19 mouse cellular contexts compared by ENCODE assay signal in genomic region chr15:99254477-99255005, GRCm38 (mm10). TPM values are rescaled to one million over a fixed set of nuclear protein-coding genes. Genes with fewer than 3 reads are reported as not detected.
DNase-seq lines count a peak whose midpoint lies in the region; ATAC-seq lines count a peak whose summit lies in the region.
"Had no signal": no experiment of that assay in that cellular context is flagged by ENCODE, and none has a peak within 500 bp of the region (broad histone marks: within the 10 kb centered on the region; RNA-seq: fewer than 3 reads in every experiment).

No protein-coding gene starts in this region.

- H3K27me3 ChIP-seq in kidney, embryonic 15.5 days = no peaks in the 10 kb centered on the region
- no peaks in the 10 kb centered on the region for H3K27me3 ChIP-seq in heart, embryonic 16.5 days (ENCODE audit: control insufficient read depth, insufficient read depth, low read length)
- H3K27me3 ChIP-seq: CH12.LX; embryonic facial prominence, embryonic 12.5 days; limb, embryonic 12.5 days; midbrain, embryonic 13.5 days had no signal

- 69% methylated on average over 2 of the region's 2 CpGs for WGBS in kidney, embryonic 15.5 days
- 66% methylated on average over 2 of the region's 2 CpGs for WGBS in heart, embryonic 16.5 days

- H3K4me2 ChIP-seq in kidney, embryonic 15.5 days = no peak overlapping the region
- H3K4me2 ChIP-seq in heart, embryonic 16.5 days (ENCODE audit: low read depth, low read length) = no peak overlapping the region
- H3K4me2 ChIP-seq: embryonic facial prominence, embryonic 12.5 days; limb, embryonic 12.5 days; midbrain, embryonic 13.5 days had no signal

- no peaks in the 10 kb centered on the region for H3K36me3 ChIP-seq in kidney, embryonic 15.5 days
- H3K36me3 ChIP-seq in heart, embryonic 16.5 days (ENCODE audit: control insufficient read depth, insufficient read depth) = peaks cover under 1% of the 10 kb centered on the region; the same call in 1 of the 2 replicates

- no peaks in the 10 kb centered on the region for H3K9me3 ChIP-seq in kidney, embryonic 15.5 days (replicated peaks)
- no peaks in the 10 kb centered on the region for H3K9me3 ChIP-seq in heart, embryonic 16.5 days (replicated peaks; ENCODE audit: control insufficient read depth, low read length)
- H3K9me3 ChIP-seq: embryonic facial prominence, embryonic 12.5 days; limb, embryonic 12.5 days; midbrain, embryonic 13.5 days had no signal

- no peak for ATAC-seq in kidney, embryonic 15.5 days (replicated peaks; ENCODE audit: low FRiP score)
- ATAC-seq in heart, embryonic 16.5 days (replicated peaks; ENCODE audit: extremely low read depth, insufficient read depth, low FRiP score) = no peak
- ATAC-seq: hindbrain, embryonic 16.5 days; midbrain, embryonic 13.5 days had no signal

- H3K4me1 ChIP-seq in kidney, embryonic 15.5 days = peaks cover 42% of the 10 kb centered on the region
- peaks cover 34% of the 10 kb centered on the region for H3K4me1 ChIP-seq in heart, embryonic 16.5 days (ENCODE audit: control insufficient read depth, insufficient read depth, low read length)

- H3K9ac ChIP-seq in kidney, embryonic 15.5 days = no peak overlapping the region
- no peak overlapping the region; the same call in 1 of the 2 replicates for H3K9ac ChIP-seq in heart, embryonic 16.5 days (ENCODE audit: low read length)
- H3K9ac ChIP-seq: embryonic facial prominence, embryonic 12.5 days; limb, embryonic 12.5 days; midbrain, embryonic 13.5 days had no signal

- 0 out of 2 replicates have a peak overlapping the region, but pooled peaks have one; percentile 15 for H3K27ac ChIP-seq in kidney, embryonic 15.5 days
- H3K27ac ChIP-seq in heart, embryonic 16.5 days (ENCODE audit: low read length) = peak overlapping the region; percentile 74
- H3K27ac ChIP-seq: embryonic facial prominence, embryonic 12.5 days; limb, embryonic 12.5 days; midbrain, embryonic 13.5 days had no signal

- DNase-seq in kidney, adult 11 months = no peak
- peak; percentile 50 for DNase-seq in ZHBTc4 (ENCODE audit: low read depth, low spot score)
- no peak for DNase-seq in left cerebral cortex, adult 8-10 months (ENCODE audit: low spot score in 2 of 2)
- DNase-seq in spleen, postnatal 14 days (ENCODE audit: low spot score in 2 of 2) = no peak
- no peak for DNase-seq in lung, postnatal 10 days
- DNase-seq: cerebellum, adult 11 months; cerebellum, postnatal 36 days; gastrocnemius, postnatal 14 days; kidney, adult 9 months; layer of hippocampus, postnatal 36 days; lung, adult 18-20 months; thymus, adult 18-20 months had no signal

- H3K4me3 ChIP-seq in kidney, embryonic 15.5 days (replicated peaks) = no peak overlapping the region
- H3K4me3 ChIP-seq in heart, embryonic 16.5 days (ENCODE audit: low read length) = no peak overlapping the region
- H3K4me3 ChIP-seq: embryonic facial prominence, embryonic 12.5 days; limb, embryonic 12.5 days; midbrain, embryonic 13.5 days had no signal

RNA-seq across cellular contexts. Expression of gene Mcrs1, which starts 2.8 kb away (rescaled TPM):
- 149 and 172 TPM in 2 replicates for polyA plus RNA-seq in kidney, embryonic 15.5 days (2015; fragmentation: Nextera tagmentation; extraction: Ambion mirVana)
- polyA plus RNA-seq in heart, embryonic 16.5 days (2015; fragmentation: Nextera tagmentation; extraction: Ambion mirVana) = 155 and 163 TPM in 2 replicates
- total RNA-seq in left cerebral cortex, adult 8-10 months (2022) = 10 to 100 TPM; 86.7 to 96.0 (median 87.8) TPM

RNA-seq across cellular contexts. Expression of gene Kcnh3, which starts 29.9 kb away (rescaled TPM):
- polyA plus RNA-seq in kidney, embryonic 15.5 days (2015; fragmentation: Nextera tagmentation; extraction: Ambion mirVana) = 0.44 and 0.51 TPM in 2 replicates
- 1.3 TPM in 2 replicates for polyA plus RNA-seq in heart, embryonic 16.5 days (2015; fragmentation: Nextera tagmentation; extraction: Ambion mirVana)
- 100 to 1,000 TPM; 141 to 172 (median 154) TPM for total RNA-seq in left cerebral cortex, adult 8-10 months (2022)
- total RNA-seq: CH12.LX; gastrocnemius, postnatal 14 days had no signal

RNA-seq across cellular contexts. Expression of gene Prpf40b, which starts 40.3 kb away (rescaled TPM):
- 56.4 and 66.5 TPM in 2 replicates for polyA plus RNA-seq in kidney, embryonic 15.5 days (2015; fragmentation: Nextera tagmentation; extraction: Ambion mirVana)
- polyA plus RNA-seq in heart, embryonic 16.5 days (2015; fragmentation: Nextera tagmentation; extraction: Ambion mirVana) = 36.0 and 46.6 TPM in 2 replicates
- 10 to 100 TPM; 87.9 to 95.7 (median 93.4) TPM for total RNA-seq in left cerebral cortex, adult 8-10 months (2022)

RNA-seq across cellular contexts. Expression of gene Fam186b, which starts 41.1 kb away (rescaled TPM):
- polyA plus RNA-seq in kidney, embryonic 15.5 days (2015; fragmentation: Nextera tagmentation; extraction: Ambion mirVana) = 0.21 and 0.43 TPM in 2 replicates
- 0.13 and 0.16 TPM in 2 replicates for polyA plus RNA-seq in heart, embryonic 16.5 days (2015; fragmentation: Nextera tagmentation; extraction: Ambion mirVana)
- total RNA-seq in left cerebral cortex, adult 8-10 months (2022) = 1 to 10 TPM in 3 of 4 experiments, under 1 TPM in 1; 0.58 to 2.1 (median 1.1) TPM
- total RNA-seq: gastrocnemius, postnatal 14 days had no signal
- polyA plus RNA-seq: limb, embryonic 12.5 days had no signal
